Mouse (Mus musculus): ENCODE measurements around the gene Selp. TPM values are rescaled to one million over a fixed set of nuclear protein-coding genes. Genes with fewer than 3 reads are reported as not detected.

Gene Selp
- polyA plus RNA-seq (2012; rRNA removed): 1.6 and 3.2 TPM in 2 replicates

GRCm38 (mm10) chr1:164114947-164115493, at the start of gene Selp:
TSS of gene Selp (plus strand) at chr1:164115264.
- no peaks in the 10 kb centered on the region for H3K36me3 ChIP-seq (ENCODE audit: control insufficient read depth, insufficient read depth, low read length)
- no peak within 1 kb of the TSS for H3K27ac ChIP-seq (ENCODE audit: control insufficient read depth, insufficient read depth, low read depth, low read length)
- no peaks in the 10 kb centered on the region for H3K4me1 ChIP-seq (ENCODE audit: control insufficient read depth, insufficient read depth, low read length)
- no peak within 1 kb of the TSS for H3K4me3 ChIP-seq (ENCODE audit: control insufficient read depth, low read depth, low read length)
- H3K27me3 ChIP-seq (ENCODE audit: control insufficient read depth, insufficient read depth, low read length): no peaks in the 10 kb centered on the region
- TF ChIP-seq CTCF (IDR thresholded peaks at IDR 0.05; ENCODE audit: control insufficient read depth, insufficient read depth, insufficient replicate concordance, low read depth, low read length) (no peak), POLR2A (IDR thresholded peaks at IDR 0.05; ENCODE audit: control insufficient read depth, low read depth, low read length) (no peak)

GRCm38 (mm10) chr1:164069261-164069660, 45.8 kb upstream of the Selp start:
- H3K4me1 ChIP-seq (ENCODE audit: control insufficient read depth, insufficient read depth, low read length): no peaks in the 10 kb centered on the region
- no peak overlapping the region for H3K27ac ChIP-seq (ENCODE audit: control insufficient read depth, insufficient read depth, low read depth, low read length)
- H3K27me3 ChIP-seq (ENCODE audit: control insufficient read depth, insufficient read depth, low read length): no peaks in the 10 kb centered on the region
- TF ChIP-seq CTCF (IDR thresholded peaks at IDR 0.05; ENCODE audit: control insufficient read depth, insufficient read depth, insufficient replicate concordance, low read depth, low read length) (no peak), POLR2A (IDR thresholded peaks at IDR 0.05; ENCODE audit: control insufficient read depth, low read depth, low read length) (no peak)
- no peak overlapping the region for H3K4me3 ChIP-seq (ENCODE audit: control insufficient read depth, low read depth, low read length)
- H3K36me3 ChIP-seq (ENCODE audit: control insufficient read depth, insufficient read depth, low read length): no peaks in the 10 kb centered on the region

GRCm38 (mm10) chr1:164070461-164070860, 44.6 kb upstream of the Selp start:
- TF ChIP-seq CTCF (IDR thresholded peaks at IDR 0.05; ENCODE audit: control insufficient read depth, insufficient read depth, insufficient replicate concordance, low read depth, low read length) (no peak), POLR2A (IDR thresholded peaks at IDR 0.05; ENCODE audit: control insufficient read depth, low read depth, low read length) (no peak)
- H3K27me3 ChIP-seq (ENCODE audit: control insufficient read depth, insufficient read depth, low read length): no peaks in the 10 kb centered on the region
- H3K27ac ChIP-seq (ENCODE audit: control insufficient read depth, insufficient read depth, low read depth, low read length): no peak overlapping the region
- H3K36me3 ChIP-seq (ENCODE audit: control insufficient read depth, insufficient read depth, low read length): no peaks in the 10 kb centered on the region
- H3K4me1 ChIP-seq (ENCODE audit: control insufficient read depth, insufficient read depth, low read length): no peaks in the 10 kb centered on the region
- H3K4me3 ChIP-seq (ENCODE audit: control insufficient read depth, low read depth, low read length): no peak overlapping the region

GRCm38 (mm10) chr1:164071111-164071510, 44.0 kb upstream of the Selp start:
- no peaks in the 10 kb centered on the region for H3K36me3 ChIP-seq (ENCODE audit: control insufficient read depth, insufficient read depth, low read length)
- no peaks in the 10 kb centered on the region for H3K4me1 ChIP-seq (ENCODE audit: control insufficient read depth, insufficient read depth, low read length)
- TF ChIP-seq CTCF (IDR thresholded peaks at IDR 0.05; ENCODE audit: control insufficient read depth, insufficient read depth, insufficient replicate concordance, low read depth, low read length) (no peak), POLR2A (IDR thresholded peaks at IDR 0.05; ENCODE audit: control insufficient read depth, low read depth, low read length) (no peak)
- no peaks in the 10 kb centered on the region for H3K27me3 ChIP-seq (ENCODE audit: control insufficient read depth, insufficient read depth, low read length)
- no peak overlapping the region for H3K4me3 ChIP-seq (ENCODE audit: control insufficient read depth, low read depth, low read length)
- H3K27ac ChIP-seq (ENCODE audit: control insufficient read depth, insufficient read depth, low read depth, low read length): no peak overlapping the region

GRCm38 (mm10) chr1:164072001-164072400, 43.1 kb upstream of the Selp start:
- TF ChIP-seq POLR2A (IDR thresholded peaks at IDR 0.05; ENCODE audit: control insufficient read depth, low read depth, low read length) (no peak), CTCF (IDR thresholded peaks at IDR 0.05; ENCODE audit: control insufficient read depth, insufficient read depth, insufficient replicate concordance, low read depth, low read length) (no peak)
- Histone ChIP-seq H3K4me3 (ENCODE audit: control insufficient read depth, low read depth, low read length) (no peak overlapping the region), H3K36me3 (ENCODE audit: control insufficient read depth, insufficient read depth, low read length) (no peaks in the 10 kb centered on the region), H3K4me1 (ENCODE audit: control insufficient read depth, insufficient read depth, low read length) (no peaks in the 10 kb centered on the region), H3K27me3 (ENCODE audit: control insufficient read depth, insufficient read depth, low read length) (no peaks in the 10 kb centered on the region), H3K27ac (ENCODE audit: control insufficient read depth, insufficient read depth, low read depth, low read length) (no peak overlapping the region)

GRCm38 (mm10) chr1:164073091-164073490, 42.0 kb upstream of the Selp start:
- no peaks in the 10 kb centered on the region for H3K27me3 ChIP-seq (ENCODE audit: control insufficient read depth, insufficient read depth, low read length)
- no peak for TF ChIP-seq POLR2A (IDR thresholded peaks at IDR 0.05; ENCODE audit: control insufficient read depth, low read depth, low read length)
- no peak for TF ChIP-seq CTCF (IDR thresholded peaks at IDR 0.05; ENCODE audit: control insufficient read depth, insufficient read depth, insufficient replicate concordance, low read depth, low read length)

GRCm38 (mm10) chr1:164073803-164074202, 41.3 kb upstream of the Selp start:
- H3K27ac ChIP-seq (ENCODE audit: control insufficient read depth, insufficient read depth, low read depth, low read length): no peak overlapping the region
- H3K27me3 ChIP-seq (ENCODE audit: control insufficient read depth, insufficient read depth, low read length): no peaks in the 10 kb centered on the region
- no peak overlapping the region for H3K4me3 ChIP-seq (ENCODE audit: control insufficient read depth, low read depth, low read length)
- no peak for TF ChIP-seq CTCF (IDR thresholded peaks at IDR 0.05; ENCODE audit: control insufficient read depth, insufficient read depth, insufficient replicate concordance, low read depth, low read length)
- TF ChIP-seq POLR2A (IDR thresholded peaks at IDR 0.05; ENCODE audit: control insufficient read depth, low read depth, low read length): no peak
- no peaks in the 10 kb centered on the region for H3K36me3 ChIP-seq (ENCODE audit: control insufficient read depth, insufficient read depth, low read length)
- no peaks in the 10 kb centered on the region for H3K4me1 ChIP-seq (ENCODE audit: control insufficient read depth, insufficient read depth, low read length)

More at GRCm38 (mm10) chr1:164073091-164073490, 42.0 kb upstream of the Selp start:
- H3K27ac ChIP-seq (ENCODE audit: control insufficient read depth, insufficient read depth, low read depth, low read length): no peak overlapping the region
- no peaks in the 10 kb centered on the region for H3K4me1 ChIP-seq (ENCODE audit: control insufficient read depth, insufficient read depth, low read length)
- no peak overlapping the region for H3K4me3 ChIP-seq (ENCODE audit: control insufficient read depth, low read depth, low read length)
- no peaks in the 10 kb centered on the region for H3K36me3 ChIP-seq (ENCODE audit: control insufficient read depth, insufficient read depth, low read length)

Measured in testis, adult 2 months (tissue).